Mouse (Mus musculus) c-Kit-positive CD71-positive TER-119-positive erythroid progenitor cells, embryonic 14.5 days (primary cell): ENCODE measurements at regions not wholly inside any gene's neighbourhood (a gene's known extent, or its start where the extent isn't known, plus 50 kb on each side); places are given as distances from the start of the nearest gene placed in this dataset.

ENCODE experiments used
- DNase-seq: peaks from one replicate; pipeline ENCODE4 v3.0.0-alpha.2; 2013; ENCODE audit warnings: low spot score

DNA sequence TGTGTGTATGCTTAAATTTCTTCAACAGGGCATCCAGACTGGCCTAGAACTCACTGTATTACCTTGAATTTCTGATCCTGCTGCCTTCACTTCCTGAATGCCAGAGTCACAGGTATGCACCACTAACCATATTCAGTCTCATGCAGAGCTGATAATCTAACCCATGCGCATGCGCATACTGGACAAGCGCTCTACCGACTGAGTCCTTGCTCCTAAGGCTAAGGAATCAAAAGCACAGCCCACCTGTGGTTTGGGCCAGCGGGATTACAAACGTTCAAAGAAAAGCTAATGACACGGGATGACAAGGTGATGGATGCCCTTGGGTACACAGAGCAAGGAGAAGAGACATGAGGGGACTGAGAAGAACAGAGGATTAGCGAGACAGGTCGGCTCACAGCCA is 160.5 kb downstream of the Zfp36l2 start:
- DNase-seq: no peak

- DNase-seq: no peak
Measured at GRCm38 (mm10) chr17:84026110-84026509, 161.6 kb downstream of the Zfp36l2 start.

- DNase-seq: no peak
Measured at GRCm38 (mm10) chr17:84022358-84022757, 165.4 kb downstream of the Zfp36l2 start.

- no peak for DNase-seq
Measured at GRCm38 (mm10) chr17:84018817-84019216, 168.9 kb downstream of the Zfp36l2 start.

DNA sequence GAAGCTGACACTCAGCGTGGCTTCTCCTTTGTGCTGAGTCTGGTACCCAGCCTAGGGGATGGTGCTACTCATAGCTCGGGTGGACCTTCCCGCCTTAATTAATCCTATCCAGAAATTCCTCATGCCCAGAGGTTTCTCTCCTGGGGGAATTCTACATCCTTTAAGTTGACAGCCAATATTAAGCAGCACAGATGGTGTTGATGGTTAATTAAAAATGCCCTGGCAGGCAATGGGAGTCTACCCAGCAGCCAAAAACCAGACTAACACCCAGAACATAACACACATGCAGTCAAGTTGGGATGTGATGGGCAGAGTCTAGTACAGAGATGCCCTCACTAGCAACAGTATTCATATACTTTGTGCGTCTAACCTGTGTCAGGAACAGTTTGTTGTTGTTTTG is 169.9 kb downstream of the Zfp36l2 start:
- DNase-seq: no peak

- DNase-seq: no peak
Measured at GRCm38 (mm10) chr17:84014287-84015039, 166.7 kb upstream of the Haao start.

DNA sequence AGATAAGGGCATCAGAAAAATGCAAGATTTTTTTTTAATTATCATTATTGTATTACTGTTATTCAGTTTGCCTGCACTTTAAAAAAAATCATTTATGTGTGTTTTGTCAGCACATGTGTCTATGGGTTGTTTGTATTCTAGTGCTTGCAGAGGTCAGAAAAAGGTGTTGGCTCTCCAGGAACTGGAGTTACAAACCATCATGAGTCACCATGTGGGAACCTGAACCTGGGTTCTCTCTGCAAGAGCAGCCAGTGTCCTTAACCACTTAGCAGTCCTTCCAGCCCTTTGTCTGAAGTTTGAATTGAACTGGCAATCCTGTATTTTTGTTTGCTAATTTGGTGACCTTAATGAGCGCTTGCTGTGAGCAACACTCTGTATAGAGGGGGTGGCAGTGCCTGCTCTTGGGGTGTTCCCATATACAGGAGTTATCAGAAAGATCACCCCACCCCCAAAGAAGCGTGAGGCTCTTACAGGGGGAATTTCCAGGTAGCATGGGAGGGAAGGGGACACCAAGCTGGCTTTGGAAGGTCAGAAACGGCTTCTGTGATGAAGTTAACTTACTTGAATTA is 162.8 kb upstream of the Haao start:
- no peak for DNase-seq

DNA sequence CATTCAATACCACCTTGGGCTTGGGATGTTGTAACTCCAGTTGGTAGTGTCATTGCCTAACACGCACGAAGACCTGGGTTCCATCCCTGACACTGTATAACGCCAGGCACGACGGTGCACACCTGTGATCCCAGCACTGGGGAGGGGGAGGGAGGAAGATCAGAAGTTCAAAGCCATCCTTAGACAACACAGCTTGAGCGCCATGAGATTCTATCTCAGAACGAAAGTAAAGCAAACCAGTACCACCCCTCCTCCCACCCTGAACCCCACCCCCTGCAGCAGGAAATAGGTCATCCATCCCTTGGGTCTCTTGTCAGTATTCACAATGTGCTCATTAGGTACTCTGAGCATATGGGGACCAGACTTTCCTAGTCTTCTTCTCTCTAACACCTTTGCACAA is 162.2 kb upstream of the Haao start:
- no peak for DNase-seq

- no peak for DNase-seq
Measured at GRCm38 (mm10) chr17:84009194-84009593, 161.4 kb upstream of the Haao start.

- no peak for DNase-seq
Measured at GRCm38 (mm10) chr17:84008682-84009052, 160.9 kb upstream of the Haao start.

GRCm38 (mm10) chr17:84008035-84008681 is 160.4 kb upstream of the Haao start:
- no peak for DNase-seq

GRCm38 (mm10) chr17:84006748-84007147 is 159.0 kb upstream of the Haao start:
- DNase-seq: no peak

- no peak for DNase-seq
Measured at GRCm38 (mm10) chr17:84004237-84004636, 156.5 kb upstream of the Haao start.

DNA sequence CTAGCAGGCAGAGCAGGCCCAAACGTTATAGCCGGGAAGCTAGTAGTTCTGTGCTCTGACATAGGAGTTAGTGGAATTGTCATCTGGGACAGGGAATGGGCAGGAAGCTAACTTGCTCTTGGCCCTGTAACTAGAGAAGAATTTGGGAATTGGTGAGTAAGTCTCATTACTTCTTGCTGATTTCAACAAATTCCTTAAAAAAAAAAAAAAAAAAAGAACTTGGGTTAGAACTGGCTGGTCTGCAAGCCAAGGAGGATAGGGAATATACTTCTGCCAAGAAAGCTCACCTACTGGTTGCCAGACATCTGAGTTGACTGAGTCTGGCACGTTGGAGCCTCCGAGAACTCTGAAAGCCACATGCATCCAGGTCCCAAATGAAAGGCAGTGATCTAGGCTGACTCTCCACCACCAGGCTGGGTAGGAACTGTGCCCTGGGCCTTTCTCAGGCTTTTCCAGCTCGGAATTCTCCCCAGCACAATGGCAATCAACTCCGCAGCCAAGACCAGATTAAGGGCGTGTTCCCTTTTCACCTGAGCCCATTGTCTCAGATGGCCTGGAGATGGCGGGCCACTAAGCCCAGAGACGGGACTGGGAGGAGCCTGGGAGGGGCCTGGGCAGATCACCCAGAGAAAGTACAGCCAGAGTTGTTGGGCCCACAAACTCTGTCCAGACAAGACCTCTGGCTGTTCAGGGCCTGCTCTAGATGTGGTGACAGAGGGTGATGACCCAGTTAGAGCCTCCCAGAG is 155.9 kb upstream of the Haao start:
- DNase-seq: no peak

DNA sequence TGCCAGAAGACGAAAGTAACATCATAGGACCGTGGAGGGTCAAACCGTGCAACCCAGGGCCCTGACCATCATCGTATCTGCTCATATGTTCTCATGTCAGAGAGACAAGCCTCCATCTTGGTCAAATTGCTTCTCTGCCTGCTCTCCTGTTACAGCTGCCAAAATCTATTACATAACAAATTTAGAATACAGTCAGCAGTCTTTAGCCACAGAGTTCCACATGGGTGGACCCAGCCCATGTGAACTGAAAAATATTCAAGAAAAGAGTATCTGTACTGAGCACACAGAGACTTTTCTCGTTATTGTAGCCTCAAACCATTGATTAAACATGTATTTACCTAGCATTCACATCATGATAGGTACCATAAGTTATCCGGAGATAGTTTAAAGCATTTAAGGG is 155.2 kb upstream of the Haao start:
- DNase-seq: no peak

- no peak for DNase-seq
Measured at GRCm38 (mm10) chr17:84002327-84002726, 154.6 kb upstream of the Haao start.

DNA sequence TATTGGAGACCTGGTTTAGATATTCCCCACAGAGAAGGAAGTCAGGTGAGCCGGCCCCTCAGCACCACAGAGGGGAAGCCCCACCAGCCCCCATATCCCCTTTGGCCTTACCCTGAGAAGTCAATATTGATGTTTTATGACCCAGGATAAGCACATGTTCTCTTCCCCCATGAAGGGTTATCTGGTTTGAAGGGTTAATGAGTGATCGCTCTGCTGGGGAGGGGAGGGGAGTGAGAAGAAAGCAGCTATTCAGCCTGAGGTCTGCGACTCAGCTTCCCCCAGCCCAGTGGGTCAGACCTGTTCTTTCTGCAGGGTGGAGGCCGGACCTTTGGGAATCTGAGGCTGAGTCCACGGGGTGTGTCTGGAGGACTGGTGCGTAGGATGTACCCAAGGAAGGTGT is 152.4 kb upstream of the Haao start:
- no peak for DNase-seq

DNA sequence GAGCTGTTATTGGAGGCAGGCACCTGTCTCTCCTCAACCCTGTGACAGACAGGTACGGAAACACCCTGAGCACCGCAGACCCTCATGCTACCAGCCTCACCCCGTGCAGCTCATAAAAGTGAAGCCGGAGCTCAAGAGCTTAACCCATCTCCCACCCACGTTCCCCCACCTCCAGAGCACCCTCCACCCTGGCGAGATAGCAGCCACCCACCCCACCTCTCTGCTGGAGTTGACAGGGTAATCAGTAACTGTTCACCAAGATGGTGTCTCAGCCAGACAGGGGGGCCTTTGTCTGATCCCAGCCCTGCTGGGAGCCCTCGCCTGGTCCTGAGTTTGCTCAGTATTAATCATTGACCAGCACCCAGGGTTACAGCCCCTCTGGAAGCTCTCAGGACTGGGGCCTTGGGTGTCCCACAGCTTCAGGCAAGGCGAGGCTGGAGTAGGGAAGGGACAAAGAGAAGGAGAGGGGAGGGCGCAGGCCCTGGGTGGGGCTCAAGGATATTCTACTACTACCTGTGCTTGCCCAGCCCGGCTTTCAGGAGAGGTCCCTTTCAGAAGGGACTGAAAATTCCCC is 151.3 kb upstream of the Haao start:
- no peak for DNase-seq

- no peak for DNase-seq
Measured at GRCm38 (mm10) chr17:83998341-83998740, 150.6 kb upstream of the Haao start.

GRCm38 (mm10) chr17:83997778-83998177 is 150.0 kb upstream of the Haao start:
- DNase-seq: peak; percentile 56

DNA sequence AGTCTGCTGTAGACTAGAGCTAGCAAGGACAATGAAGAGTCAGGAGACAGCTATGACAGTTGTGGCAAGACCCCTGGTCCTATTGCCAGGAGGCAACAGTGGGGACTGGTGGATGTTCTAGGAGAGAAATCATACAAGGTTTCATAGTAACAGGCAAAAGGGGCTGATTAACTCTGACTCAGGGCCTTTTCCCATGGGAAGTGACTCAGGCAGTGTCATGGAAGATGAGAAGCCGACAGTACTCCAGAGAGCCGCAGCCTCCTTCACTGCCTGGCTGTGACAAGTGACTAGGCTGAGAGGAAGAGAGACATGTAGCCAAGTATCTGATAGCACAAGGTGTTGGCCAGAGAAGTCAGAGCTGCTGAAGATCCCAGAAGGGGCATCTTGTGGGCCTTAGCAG is 145.3 kb upstream of the Haao start:
- DNase-seq: no peak
